8 mouse cellular contexts compared by ENCODE assay signal in genomic region chr8:95427594-95428535, GRCm38 (mm10). TPM values are rescaled to one million over a fixed set of nuclear protein-coding genes. Genes with fewer than 3 reads are reported as not detected.
A peak's percentile ranks its signal among the peaks of the same experiment; 100 is the strongest.
DNase-seq lines count a peak whose midpoint lies in the region; ATAC-seq and TF ChIP-seq lines count a peak whose summit lies in the region.

No protein-coding gene starts in this region.

- ATAC-seq in forebrain, embryonic 12.5 days (ENCODE audit: low FRiP score) = peak; percentile 63
- peak; percentile 62 for ATAC-seq in lung, embryonic 14.5 days (ENCODE audit: insufficient read depth)
- ATAC-seq in neural tube, embryonic 15.5 days (ENCODE audit: low FRiP score) = peak; percentile 49; the same call in 1 of the 2 replicates

- peaks cover 39% of the 10 kb centered on the region for H3K79me2 ChIP-seq in MEL (ENCODE audit: control insufficient read depth, insufficient read depth, low read length, poor library complexity)

- no peak for TF ChIP-seq POLR2A in MEL (IDR thresholded peaks at IDR 0.05; ENCODE audit: control insufficient read depth in 1 of 2, insufficient read depth in 1 of 2, low read depth in 1 of 2, low read length in 2 of 2, poor library complexity in 1 of 2)

- peak overlapping the region; percentile 34 for H3K27ac ChIP-seq in MEL (ENCODE audit: control insufficient read depth, low read depth, low read length)
- H3K27ac ChIP-seq in forebrain, embryonic 12.5 days = peak overlapping the region; percentile 91
- peak overlapping the region; percentile 95 for H3K27ac ChIP-seq in lung, embryonic 14.5 days (ENCODE audit: low read depth)
- peak overlapping the region; percentile 81 for H3K27ac ChIP-seq in neural tube, embryonic 15.5 days (replicated peaks)

- H3K4me2 ChIP-seq in forebrain, embryonic 12.5 days = peak overlapping the region; percentile 39
- peak overlapping the region; percentile 48 for H3K4me2 ChIP-seq in lung, embryonic 14.5 days
- H3K4me2 ChIP-seq in neural tube, embryonic 15.5 days = peak overlapping the region; percentile 39

- peaks cover 16 to 35% of the 10 kb centered on the region in 2 experiments for H3K4me1 ChIP-seq in MEL (ENCODE audit: control insufficient read depth in 1 of 2, insufficient read depth in 2 of 2, low read length in 2 of 2)
- peaks cover 70% of the 10 kb centered on the region for H3K4me1 ChIP-seq in forebrain, embryonic 12.5 days
- peaks cover 29% of the 10 kb centered on the region for H3K4me1 ChIP-seq in lung, embryonic 14.5 days (ENCODE audit: insufficient read depth)
- H3K4me1 ChIP-seq in neural tube, embryonic 15.5 days = peaks cover 68% of the 10 kb centered on the region

- TF ChIP-seq EP300 in MEL (IDR thresholded peaks at IDR 0.05; ENCODE audit: low read depth in 1 of 2, low read length in 2 of 2) = peak in 1 of 2 experiments; percentile 51; a peak in 3 of 4 replicates

- H3K4me3 ChIP-seq in MEL (ENCODE audit: control insufficient read depth in 1 of 2, insufficient read depth in 1 of 2, low read depth in 2 of 2, low read length in 2 of 2) = peak overlapping the region; percentile 40 to 51
- 0 out of 2 replicates have a peak overlapping the region, but pooled peaks have one; percentile 5 for H3K4me3 ChIP-seq in forebrain, embryonic 12.5 days (replicated peaks)
- no peak overlapping the region; the same call in 1 of the 2 replicates for H3K4me3 ChIP-seq in lung, embryonic 14.5 days (ENCODE audit: low read depth, low read length)
- no peak overlapping the region for H3K4me3 ChIP-seq in neural tube, embryonic 15.5 days (replicated peaks)

- TF ChIP-seq RAD21 in MEL (IDR thresholded peaks at IDR 0.05; ENCODE audit: low read depth, low read length) = peak; percentile 52

- H3K36me3 ChIP-seq in MEL (ENCODE audit: control insufficient read depth in 1 of 2, insufficient read depth in 2 of 2, low read length in 2 of 2) = peaks cover 2 to 29% of the 10 kb centered on the region in 2 experiments; a peak in 3 of 4 replicates
- peaks cover 4% of the 10 kb centered on the region for H3K36me3 ChIP-seq in forebrain, embryonic 12.5 days (replicated peaks)
- peaks cover 3% of the 10 kb centered on the region for H3K36me3 ChIP-seq in lung, embryonic 14.5 days (ENCODE audit: insufficient read depth)
- H3K36me3 ChIP-seq in neural tube, embryonic 15.5 days = peaks cover under 1% of the 10 kb centered on the region; the same call in 1 of the 2 replicates

- H3K9ac ChIP-seq in MEL (ENCODE audit: control insufficient read depth, low read depth, low read length, poor library complexity, severe bottlenecking) = peak overlapping the region; percentile 32
- H3K9ac ChIP-seq in forebrain, embryonic 12.5 days = peak overlapping the region; percentile 29; the same call in 1 of the 2 replicates
- H3K9ac ChIP-seq in lung, embryonic 14.5 days = no peak overlapping the region
- H3K9ac ChIP-seq in neural tube, embryonic 15.5 days (replicated peaks) = no peak overlapping the region

- 32% methylated on average over 12 of the region's 12 CpGs for WGBS in forebrain, embryonic 12.5 days
- WGBS in lung, embryonic 14.5 days = 23% methylated on average over 12 of the region's 12 CpGs
- 32% methylated on average over 12 of the region's 12 CpGs for WGBS in neural tube, embryonic 15.5 days

- peak; percentile 81 to 93 (median 89) for TF ChIP-seq CTCF in MEL (IDR thresholded peaks at IDR 0.05 in 2 of 3, conservative IDR thresholded peaks at IDR 0.05 in 1 of 3; ENCODE audit: control insufficient read depth in 1 of 3, insufficient read depth in 1 of 3, low read depth in 2 of 3, low read length in 3 of 3, poor library complexity in 1 of 3, severe bottlenecking in 1 of 3)
- TF ChIP-seq CTCF in lung, embryonic 14.5 days (IDR thresholded peaks at IDR 0.05; ENCODE audit: low read depth) = peak; percentile 86

- H3K27me3 ChIP-seq in MEL (ENCODE audit: control insufficient read depth in 1 of 2, insufficient read depth in 2 of 2, low read length in 2 of 2) = no peaks in the 10 kb centered on the region
- H3K27me3 ChIP-seq in forebrain, embryonic 12.5 days = no peaks in the 10 kb centered on the region
- H3K27me3 ChIP-seq in lung, embryonic 14.5 days (ENCODE audit: insufficient read depth, low read length) = no peaks in the 10 kb centered on the region
- no peaks in the 10 kb centered on the region for H3K27me3 ChIP-seq in neural tube, embryonic 15.5 days (replicated peaks)

- peak; percentile 91 for DNase-seq in MEL (ENCODE audit: low read depth, low spot score)
- DNase-seq in c-Kit-negative CD71-positive TER-119-positive erythroid progenitor cells, embryonic 14.5 days (ENCODE audit: low read depth, low spot score) = peak; percentile 44
- DNase-seq in heart, postnatal 10 days = peak; percentile 90 to 93
- peak; percentile 78 to 89 for DNase-seq in kidney, postnatal 36 days
- DNase-seq in lung, embryonic 14.5 days = peak; percentile 95
- DNase-seq in thymus, postnatal 0 days (ENCODE audit: low spot score) = peak; percentile 83

- intact Hi-C loops in heart, postnatal 10 days (cut with DNase I) = loop anchor here (1.0 to 5.0 kb wide), 2 partner anchors 36 to 76 kb away; partner anchors contain the start of gene Mmp15

- no peaks in the 10 kb centered on the region for H3K9me3 ChIP-seq in MEL (replicated peaks; ENCODE audit: insufficient read depth, low read length)
- H3K9me3 ChIP-seq in forebrain, embryonic 12.5 days = no peaks in the 10 kb centered on the region
- no peaks in the 10 kb centered on the region for H3K9me3 ChIP-seq in lung, embryonic 14.5 days (ENCODE audit: low read depth, low read length)
- H3K9me3 ChIP-seq in neural tube, embryonic 15.5 days (replicated peaks) = no peaks in the 10 kb centered on the region

TF ChIP-seq in MEL, 35 proteins besides CTCF, POLR2A, EP300 and RAD21:
- TF ChIP-seq TAL1 (IDR thresholded peaks at IDR 0.05; ENCODE audit: low read length) (0 out of 2 replicates have a peak, but pooled peaks have one; percentile 33), TBP (IDR thresholded peaks at IDR 0.05; ENCODE audit: low read depth, low read length) (no peak), MAFK (IDR thresholded peaks at IDR 0.05; ENCODE audit: borderline replicate concordance, low read depth, low read length) (no peak), MXI1 (IDR thresholded peaks at IDR 0.05; ENCODE audit: low read depth, low read length) (peak; percentile 70), SIN3A (IDR thresholded peaks at IDR 0.05; ENCODE audit: low read length) (peak; percentile 35; the same call in 1 of the 2 replicates), NELFE (IDR thresholded peaks at IDR 0.05; ENCODE audit: low read depth, low read length) (no peak), MAX (IDR thresholded peaks at IDR 0.05; ENCODE audit: low read length) (peak; percentile 52; the same call in 1 of the 2 replicates), NRF1 (IDR thresholded peaks at IDR 0.05; ENCODE audit: insufficient read depth, low read depth, low read length, poor library complexity, severe bottlenecking) (no peak), TCF12 (IDR thresholded peaks at IDR 0.05; ENCODE audit: low read depth, low read length) (no peak), SMC3 (IDR thresholded peaks at IDR 0.05; ENCODE audit: low read depth, low read length) (peak; percentile 58), CHD2 (IDR thresholded peaks at IDR 0.05; ENCODE audit: low read length) (no peak), ZC3H11A (IDR thresholded peaks at IDR 0.05; ENCODE audit: low read depth, low read length) (no peak; the same call in 1 of the 2 replicates), HCFC1 (IDR thresholded peaks at IDR 0.05; ENCODE audit: low read depth, low read length) (no peak; the same call in 1 of the 2 replicates), CHD1 (IDR thresholded peaks at IDR 0.05; ENCODE audit: low read depth, low read length) (no peak), ELF1 (IDR thresholded peaks at IDR 0.05; ENCODE audit: low read depth, low read length) (no peak), GATA1 (IDR thresholded peaks at IDR 0.05; ENCODE audit: low read depth, low read length) (peak; percentile 46; the same call in 1 of the 2 replicates), ETS1 (IDR thresholded peaks at IDR 0.05; ENCODE audit: low read depth, low read length) (peak; percentile 60), MYC (IDR thresholded peaks at IDR 0.05; ENCODE audit: low read depth, low read length) (peak; percentile 77), BHLHE40 (IDR thresholded peaks at IDR 0.05; ENCODE audit: borderline replicate concordance, low read depth, low read length) (no peak), E2F4 (IDR thresholded peaks at IDR 0.05; ENCODE audit: borderline replicate concordance, low read depth, low read length) (no peak)

RNA-seq across cellular contexts. Expression of gene Cfap20, which starts 6.8 kb away (rescaled TPM):
- total RNA-seq in MEL (2012; rRNA removed) = 56.2 and 62.0 TPM in 2 replicates
- 100 to 1,000 TPM in 1 of 2 experiments, 10 to 100 TPM in 1; 77.7 to 281 TPM for polyA plus RNA-seq in MEL (2012; ENCODE audit: insufficient read depth in 1 of 2, insufficient read length in 2 of 2, low read depth in 1 of 2, low replicate concordance in 2 of 2, missing spikeins in 1 of 2)
- polyA plus RNA-seq in forebrain, embryonic 12.5 days (2016; fragmentation: Nextera tagmentation; extraction: Ambion mirVana) = 139 and 140 TPM in 2 replicates
- 10 to 100 TPM; 42.7 to 57.6 TPM for total RNA-seq in heart, postnatal 10 days (2021)
- 162 and 169 TPM in 2 replicates for polyA plus RNA-seq in lung, embryonic 14.5 days (2014; fragmentation: Nextera tagmentation; extraction: Ambion mirVana)
- 121 and 123 TPM in 2 replicates for polyA plus RNA-seq in neural tube, embryonic 15.5 days (2015; fragmentation: Nextera tagmentation; extraction: Ambion mirVana)
- polyA plus RNA-seq in thymus, postnatal 0 days (2015; fragmentation: Nextera tagmentation; extraction: Ambion mirVana) = 94.4 and 104 TPM in 2 replicates

Comparison
In these comparisons a context has a peak if more than half of its experiments do, and no peak if none do; other contexts are left out.
1. DNase-seq: peak in every context shown above with its lines; median percentile 95 in lung, embryonic 14.5 days; 92 in heart, postnatal 10 days; 91 in MEL; 84 in kidney, postnatal 36 days; 83 in thymus, postnatal 0 days; 44 in c-Kit-negative CD71-positive TER-119-positive erythroid progenitor cells, embryonic 14.5 days.
2. H3K27ac ChIP-seq: peak in every context shown above with its lines; median percentile 95 in lung, embryonic 14.5 days; 91 in forebrain, embryonic 12.5 days; 81 in neural tube, embryonic 15.5 days; 34 in MEL.
3. H3K4me3 ChIP-seq: peak in MEL (2 of 2) and forebrain, embryonic 12.5 days (single experiment); none in lung, embryonic 14.5 days (single experiment) and neural tube, embryonic 15.5 days (single experiment).
4. H3K9ac ChIP-seq: peak in MEL (single experiment) and forebrain, embryonic 12.5 days (single experiment); none in lung, embryonic 14.5 days (single experiment) and neural tube, embryonic 15.5 days (single experiment).
5. Peak in every context shown above with its lines, with median percentiles within 50 percentile points of each other: ATAC-seq and H3K4me2 ChIP-seq.